Mouse (Mus musculus): ENCODE measurements around the gene Comt. TPM values are rescaled to one million over a fixed set of nuclear protein-coding genes. Genes with fewer than 3 reads are reported as not detected.

The Comt gene
- polyA plus RNA-seq, 1 experiment from 2014 or later: 83.0 TPM

DNA sequence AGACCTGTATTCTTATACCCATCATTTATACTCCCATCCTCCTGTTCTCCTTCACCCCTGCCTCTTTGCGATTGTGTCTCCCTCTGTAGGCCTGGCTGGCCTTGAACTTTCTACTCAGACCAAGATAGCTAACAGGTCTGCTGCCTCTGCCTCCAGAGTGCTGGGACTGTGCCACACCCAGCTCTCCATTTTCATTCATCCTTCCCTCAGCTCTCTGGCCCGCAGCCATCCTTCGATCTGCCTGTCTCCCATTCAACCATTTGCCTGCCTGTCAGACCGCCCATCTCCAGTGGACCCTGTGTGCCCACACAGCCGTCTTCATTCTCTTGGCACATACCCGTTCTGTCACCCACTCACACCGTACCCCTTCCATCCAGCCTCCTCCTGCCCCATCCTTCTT lies 42.4 kb downstream of the Comt start:
- Histone ChIP-seq H3K9ac (replicated peaks) (no peak overlapping the region), H3K27ac (replicated peaks) (0 out of 2 replicates have a peak overlapping the region, but pooled peaks have one; percentile 0), H3K4me2 (replicated peaks) (no peak overlapping the region), H3K4me3 (no peak overlapping the region), H3K9me3 (no peaks in the 10 kb centered on the region), H3K27me3 (no peaks in the 10 kb centered on the region), H3K4me1 (peaks cover 77% of the 10 kb centered on the region), H3K36me3 (no peaks in the 10 kb centered on the region)
- 42% methylated on average over 7 of the region's 7 CpGs for WGBS
- no peak for ATAC-seq (replicated peaks)

GRCm38 (mm10) chr16:18383756-18384155 lies 42.9 kb downstream of the Comt start:
- Histone ChIP-seq H3K4me1 (peaks cover 81% of the 10 kb centered on the region), H3K9ac (replicated peaks) (no peak overlapping the region), H3K27ac (replicated peaks) (no peak overlapping the region), H3K36me3 (no peaks in the 10 kb centered on the region), H3K4me3 (no peak overlapping the region), H3K27me3 (no peaks in the 10 kb centered on the region), H3K4me2 (replicated peaks) (no peak overlapping the region), H3K9me3 (no peaks in the 10 kb centered on the region)
- WGBS: 14% methylated on average over 3 of the region's 3 CpGs
- no peak for ATAC-seq (replicated peaks)

GRCm38 (mm10) chr16:18383045-18383726 lies 43.5 kb downstream of the Comt start:
- peaks cover 80% of the 10 kb centered on the region for H3K4me1 ChIP-seq
- no peaks in the 10 kb centered on the region for H3K36me3 ChIP-seq
- H3K9me3 ChIP-seq: no peaks in the 10 kb centered on the region
- H3K27me3 ChIP-seq: no peaks in the 10 kb centered on the region
- no peak overlapping the region for H3K4me2 ChIP-seq (replicated peaks)
- no peak for ATAC-seq (replicated peaks)
- no peak overlapping the region for H3K9ac ChIP-seq (replicated peaks)
- WGBS: 75% methylated on average over 9 of the region's 9 CpGs
- H3K4me3 ChIP-seq: no peak overlapping the region
- no peak overlapping the region for H3K27ac ChIP-seq (replicated peaks)

DNA sequence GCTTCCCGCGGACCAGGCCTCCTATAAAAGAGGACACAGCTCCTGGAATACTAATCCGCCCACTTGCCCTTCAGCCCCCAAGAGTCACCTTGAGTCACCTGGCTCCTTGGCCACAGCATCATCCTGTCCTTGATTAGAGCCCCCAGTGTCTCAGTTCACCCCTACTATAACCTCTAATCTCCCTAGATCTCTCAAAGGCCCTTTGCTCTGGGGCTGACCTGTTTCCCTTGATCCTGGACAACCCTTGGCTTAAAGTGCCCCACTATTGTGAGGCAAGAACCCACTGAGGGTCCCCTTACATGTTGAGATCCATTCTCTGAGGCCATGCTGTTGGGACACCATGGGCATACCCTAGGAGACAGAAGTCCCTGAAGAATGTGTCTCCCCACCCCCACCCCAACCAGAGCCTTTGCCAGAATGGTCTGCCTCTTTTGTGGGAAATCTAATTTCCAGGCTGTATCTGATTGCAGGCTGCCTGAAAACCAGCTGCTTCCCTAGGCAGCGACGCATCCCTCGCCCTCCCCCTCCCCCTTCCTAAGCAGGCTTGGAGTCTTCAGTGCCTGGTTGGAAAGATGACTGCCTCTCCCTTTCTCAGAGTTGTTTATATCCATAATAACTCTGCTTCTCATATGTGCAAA lies 44.9 kb downstream of the Comt start:
- Histone ChIP-seq H3K27me3 (no peaks in the 10 kb centered on the region), H3K4me2 (replicated peaks) (no peak overlapping the region), H3K4me3 (no peak overlapping the region), H3K27ac (replicated peaks) (peak overlapping the region; percentile 81), H3K36me3 (no peaks in the 10 kb centered on the region), H3K9ac (replicated peaks) (no peak overlapping the region), H3K4me1 (peaks cover 69% of the 10 kb centered on the region), H3K9me3 (no peaks in the 10 kb centered on the region)
- peak; percentile 55 for ATAC-seq (replicated peaks)
- 41% methylated on average over 6 of the region's 6 CpGs for WGBS

DNA sequence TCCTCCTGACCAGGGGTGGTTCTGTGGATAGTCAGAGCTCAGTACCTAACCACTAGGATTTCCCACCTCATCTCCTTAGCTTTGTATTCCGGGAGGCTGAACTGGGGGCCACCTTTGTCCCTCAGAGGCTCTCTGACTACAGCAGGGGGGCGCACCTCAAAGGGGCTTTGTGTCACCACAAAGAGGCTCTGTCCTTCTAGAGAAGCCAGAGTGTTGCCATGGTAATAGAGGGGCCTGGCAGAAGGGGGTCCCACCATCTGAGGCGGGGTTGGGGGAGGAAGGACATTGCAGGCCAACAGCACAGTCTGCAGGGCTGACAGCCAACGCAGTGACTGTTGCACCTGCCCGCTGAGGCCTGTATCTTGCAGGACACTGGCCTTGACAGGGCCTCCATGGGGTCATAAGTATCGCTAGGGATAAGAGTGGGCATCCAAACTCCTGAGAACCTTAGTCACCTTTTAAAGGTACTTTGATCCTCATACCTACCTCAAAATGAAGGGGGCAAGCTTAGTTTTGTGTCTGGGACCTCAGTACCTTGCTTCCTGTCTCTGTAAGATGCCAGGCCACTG lies 46.1 kb downstream of the Comt start:
- Histone ChIP-seq H3K4me2 (replicated peaks) (no peak overlapping the region), H3K9me3 (no peaks in the 10 kb centered on the region), H3K4me1 (peaks cover 65% of the 10 kb centered on the region), H3K9ac (replicated peaks) (no peak overlapping the region), H3K27ac (replicated peaks) (peak overlapping the region; percentile 81), H3K36me3 (no peaks in the 10 kb centered on the region), H3K4me3 (no peak overlapping the region), H3K27me3 (no peaks in the 10 kb centered on the region)
- WGBS: 5% methylated on average over 6 of the region's 6 CpGs
- ATAC-seq (replicated peaks): peak; percentile 72

- Histone ChIP-seq H3K9ac (replicated peaks) (no peak overlapping the region), H3K27ac (replicated peaks) (peak overlapping the region; percentile 81), H3K4me1 (peaks cover 63% of the 10 kb centered on the region), H3K9me3 (no peaks in the 10 kb centered on the region), H3K4me3 (no peak overlapping the region), H3K36me3 (no peaks in the 10 kb centered on the region), H3K27me3 (no peaks in the 10 kb centered on the region), H3K4me2 (replicated peaks) (no peak overlapping the region)
- WGBS: 58% methylated on average over 8 of the region's 8 CpGs
- ATAC-seq (replicated peaks): no peak; the same call in 1 of the 2 replicates
Measured at GRCm38 (mm10) chr16:18379338-18380001, 47.2 kb downstream of the Comt start.

DNA sequence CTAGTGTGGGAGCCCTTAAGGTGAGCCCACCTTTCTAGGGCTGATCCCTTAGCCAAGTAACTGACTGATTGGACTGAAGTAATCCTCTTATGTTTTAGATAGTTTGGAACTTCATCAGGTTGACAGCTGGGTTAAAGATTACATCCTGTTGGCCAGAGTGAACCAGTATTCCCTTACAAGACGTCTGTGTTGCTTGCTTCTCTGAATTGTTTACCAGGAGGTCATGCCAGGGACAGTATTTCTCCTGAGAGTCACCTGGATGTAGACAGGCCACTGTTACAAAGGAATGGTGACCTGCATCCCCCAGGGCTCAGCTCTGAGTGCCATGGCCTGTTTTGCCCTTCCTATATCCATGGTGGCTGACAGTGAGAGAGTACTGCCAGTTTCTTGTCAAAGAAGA lies 48.2 kb downstream of the Comt start:
- no peaks in the 10 kb centered on the region for H3K27me3 ChIP-seq
- H3K4me1 ChIP-seq: peaks cover 53% of the 10 kb centered on the region
- no peaks in the 10 kb centered on the region for H3K9me3 ChIP-seq
- ATAC-seq (replicated peaks): no peak
- no peak overlapping the region for H3K4me2 ChIP-seq (replicated peaks)
- 59% methylated on average over 1 of the region's 1 CpGs for WGBS
- H3K27ac ChIP-seq (replicated peaks): no peak overlapping the region
- no peak overlapping the region for H3K9ac ChIP-seq (replicated peaks)
- H3K4me3 ChIP-seq: no peak overlapping the region
- H3K36me3 ChIP-seq: no peaks in the 10 kb centered on the region

DNA sequence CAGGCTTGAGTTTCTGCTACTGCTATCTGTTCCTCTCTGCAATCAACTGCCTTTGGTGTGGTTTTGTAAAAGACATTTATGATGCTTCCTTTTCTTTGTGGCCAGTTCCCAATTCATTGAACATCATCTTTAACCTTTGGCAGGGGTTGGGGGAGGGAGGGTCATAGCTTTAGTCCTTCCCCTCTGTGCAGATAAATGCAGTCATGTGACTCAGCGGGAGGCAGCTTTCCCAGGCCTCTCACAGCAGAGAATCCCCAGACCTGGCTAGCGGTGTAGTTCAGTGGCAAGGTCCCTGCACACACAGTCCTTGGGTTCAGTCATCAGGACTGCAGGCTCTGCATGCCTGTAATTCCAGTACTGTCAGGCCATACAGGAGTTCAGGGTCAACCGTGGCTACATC lies 49.4 kb downstream of the Comt start:
- ATAC-seq (replicated peaks): no peak
- Histone ChIP-seq H3K9me3 (no peaks in the 10 kb centered on the region), H3K36me3 (no peaks in the 10 kb centered on the region), H3K27me3 (no peaks in the 10 kb centered on the region), H3K4me2 (replicated peaks) (no peak overlapping the region), H3K27ac (replicated peaks) (no peak overlapping the region), H3K9ac (replicated peaks) (no peak overlapping the region), H3K4me3 (no peak overlapping the region), H3K4me1 (peaks cover 42% of the 10 kb centered on the region)
- 38% methylated on average over 3 of the region's 3 CpGs for WGBS

DNA sequence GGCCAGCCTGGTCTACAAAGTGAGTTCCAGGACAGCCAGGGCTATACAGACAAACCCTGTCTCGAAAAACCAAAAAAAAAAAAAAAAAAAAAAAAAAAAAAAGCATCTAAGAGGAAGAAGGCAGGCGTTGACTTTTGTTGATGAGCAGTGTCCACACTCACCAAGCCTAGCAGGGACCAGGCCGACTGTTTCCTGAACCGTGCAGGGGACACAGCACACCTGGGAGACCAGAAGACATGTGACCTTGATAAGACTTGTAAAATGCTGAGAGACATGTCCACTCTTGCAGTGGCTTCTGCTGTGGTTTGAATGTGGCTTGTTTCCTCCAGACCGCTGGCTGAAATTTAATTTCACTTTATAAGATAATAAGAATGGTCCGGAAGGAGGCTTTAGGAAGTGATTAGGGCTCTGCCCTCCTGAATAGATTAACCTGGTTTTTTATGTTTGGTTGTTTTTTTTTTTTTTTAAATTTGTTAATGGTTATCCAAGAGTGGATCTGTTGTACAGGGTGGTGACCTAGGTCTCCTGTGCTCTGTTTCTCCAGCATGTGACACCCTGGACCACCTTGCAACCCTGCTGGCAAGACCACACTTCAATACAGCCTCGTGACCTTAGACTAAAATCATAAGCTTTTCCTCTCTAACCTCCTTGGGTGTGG lies 50.2 kb downstream of the Comt start:
- Histone ChIP-seq H3K4me2 (replicated peaks) (no peak overlapping the region), H3K9ac (replicated peaks) (no peak overlapping the region), H3K4me1 (peaks cover 34% of the 10 kb centered on the region), H3K9me3 (no peaks in the 10 kb centered on the region), H3K27me3 (no peaks in the 10 kb centered on the region), H3K4me3 (no peak overlapping the region), H3K36me3 (no peaks in the 10 kb centered on the region), H3K27ac (replicated peaks) (no peak overlapping the region)
- 87% methylated on average over 7 of the region's 7 CpGs for WGBS
- no peak for ATAC-seq (replicated peaks)

DNA sequence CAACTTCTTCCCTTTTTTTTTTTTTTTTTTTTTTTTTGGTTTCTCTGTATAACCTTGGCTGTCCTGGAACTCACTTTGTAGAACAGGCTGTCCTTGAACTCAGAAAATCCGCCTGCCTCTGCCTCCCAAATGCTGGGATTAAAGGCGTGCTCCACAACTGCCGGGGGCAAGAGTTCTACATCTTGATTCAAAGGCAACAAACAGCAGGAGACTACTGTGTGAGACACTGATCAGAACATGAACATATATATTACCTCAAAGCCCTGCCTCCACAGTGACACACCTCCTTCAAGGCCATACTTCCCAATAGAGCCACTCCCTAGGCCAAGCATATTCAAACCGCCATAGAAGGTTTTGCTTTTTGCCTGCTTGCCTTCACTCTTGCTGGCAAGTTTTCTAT lies 53.0 kb downstream of the Comt start:
- H3K27me3 ChIP-seq: no peaks in the 10 kb centered on the region
- no peak overlapping the region for H3K4me3 ChIP-seq
- H3K27ac ChIP-seq (replicated peaks): no peak overlapping the region
- H3K4me2 ChIP-seq (replicated peaks): no peak overlapping the region
- ATAC-seq (replicated peaks): no peak
- H3K9me3 ChIP-seq: no peaks in the 10 kb centered on the region
- peaks cover 6% of the 10 kb centered on the region for H3K4me1 ChIP-seq
- H3K9ac ChIP-seq (replicated peaks): no peak overlapping the region
- H3K36me3 ChIP-seq: no peaks in the 10 kb centered on the region
- WGBS: 96% methylated on average over 4 of the region's 4 CpGs

DNA sequence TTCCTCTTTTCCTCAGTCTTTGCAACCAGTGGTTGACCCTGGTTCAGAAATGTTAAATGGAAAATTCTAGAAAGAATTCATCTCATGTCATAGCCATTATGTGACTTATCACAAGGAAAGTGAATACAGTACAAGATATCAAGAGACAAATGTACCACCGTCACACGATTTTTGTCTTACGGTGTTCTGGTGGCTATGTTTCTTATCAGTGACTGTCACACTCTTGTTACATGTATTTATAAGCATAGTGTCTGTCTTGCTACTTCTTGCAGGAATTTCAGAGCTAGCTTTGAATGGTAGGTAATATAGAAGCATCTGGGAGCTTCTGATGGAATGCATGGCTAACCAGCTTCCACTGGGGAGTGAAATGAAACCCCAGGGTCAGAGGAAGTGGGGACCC lies 56.5 kb downstream of the Comt start:
- Histone ChIP-seq H3K4me2 (replicated peaks) (no peak overlapping the region), H3K27me3 (no peaks in the 10 kb centered on the region), H3K36me3 (0 out of 2 replicates have a peak, but pooled peaks cover 3% of the 10 kb centered on the region), H3K9me3 (no peaks in the 10 kb centered on the region), H3K27ac (replicated peaks) (no peak overlapping the region), H3K9ac (replicated peaks) (no peak overlapping the region), H3K4me1 (no peaks in the 10 kb centered on the region), H3K4me3 (no peak overlapping the region)
- 95% methylated on average over 3 of the region's 3 CpGs for WGBS
- no peak for ATAC-seq (replicated peaks)

GRCm38 (mm10) chr16:18366849-18367248 lies 59.8 kb downstream of the Comt start:
- H3K4me2 ChIP-seq (replicated peaks): no peak overlapping the region

More at GRCm38 (mm10) chr16:18366849-18367248, 59.8 kb downstream of the Comt start:
- no peaks in the 10 kb centered on the region for H3K9me3 ChIP-seq
- H3K9ac ChIP-seq (replicated peaks): no peak overlapping the region
- H3K27me3 ChIP-seq: no peaks in the 10 kb centered on the region
- 91% methylated on average over 4 of the region's 4 CpGs for WGBS
- no peak overlapping the region for H3K27ac ChIP-seq (replicated peaks)
- H3K4me1 ChIP-seq: no peaks in the 10 kb centered on the region
- ATAC-seq (replicated peaks): no peak
- H3K36me3 ChIP-seq: peaks cover 16% of the 10 kb centered on the region; the same call in 1 of the 2 replicates
- no peak overlapping the region for H3K4me3 ChIP-seq

Data from forebrain, embryonic 15.5 days (tissue).